Mouse (Mus musculus) granulocyte monocyte progenitor cell, adult 5-6 weeks (primary cell): Measurements from ENCODE around the gene Clk3. TPM values are rescaled to one million over a fixed set of nuclear protein-coding genes. Genes with fewer than 3 reads are reported as not detected.
"Not testable (repeated sequence)": the region's sequence is repeated elsewhere in the genome, so short reads cannot be mapped to it uniquely, and the experiment has no call there.

ENCODE experiments used
- ATAC-seq: replicated peaks from 2 replicates; pipeline ENCODE4 v1.8.0; 2016; ENCODE audit warnings: mild to moderate bottlenecking, moderate TSS enrichment, inconsistent platforms; ENCODE audit not compliant: poor library complexity, severe bottlenecking
- total RNA-seq, 2 experiments: library from RNA; stranded (forward) in 1 of 2; stranded (reverse) in 1 of 2; fragments of 200-712, 200-1000 nt in 1 of 2; fragments of >200 nt in 1 of 2; fragmentation: Nextera tagmentation in 1 of 2; gene quantifications; 2 replicates each; pipeline ENCODE4 v1.2.3; 2014 to 2017

The Clk3 gene
- total RNA-seq, 2 experiments from 2014 or later, result 36.8 to 48.0 TPM

DNA sequence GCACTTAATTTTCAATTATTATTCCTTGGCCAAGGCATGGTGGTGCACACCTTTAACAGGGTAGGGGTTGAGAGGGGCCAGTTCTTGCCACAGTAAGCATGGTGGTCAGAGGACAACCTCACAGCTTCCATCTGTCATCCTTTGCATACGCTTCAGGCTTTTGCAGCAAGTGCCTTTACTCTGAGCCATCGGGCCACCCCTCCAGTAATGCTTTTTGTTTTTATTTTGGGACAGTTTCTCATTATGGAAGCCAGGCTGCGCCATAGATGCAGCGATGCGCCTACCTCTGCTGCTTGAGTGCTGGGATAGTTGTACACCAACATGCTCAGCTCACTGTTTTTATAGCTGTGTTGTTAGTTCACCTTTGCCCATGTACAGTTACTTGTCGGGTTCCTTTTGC, 32.1 kb downstream of the Clk3 start:
- no peak for ATAC-seq

DNA sequence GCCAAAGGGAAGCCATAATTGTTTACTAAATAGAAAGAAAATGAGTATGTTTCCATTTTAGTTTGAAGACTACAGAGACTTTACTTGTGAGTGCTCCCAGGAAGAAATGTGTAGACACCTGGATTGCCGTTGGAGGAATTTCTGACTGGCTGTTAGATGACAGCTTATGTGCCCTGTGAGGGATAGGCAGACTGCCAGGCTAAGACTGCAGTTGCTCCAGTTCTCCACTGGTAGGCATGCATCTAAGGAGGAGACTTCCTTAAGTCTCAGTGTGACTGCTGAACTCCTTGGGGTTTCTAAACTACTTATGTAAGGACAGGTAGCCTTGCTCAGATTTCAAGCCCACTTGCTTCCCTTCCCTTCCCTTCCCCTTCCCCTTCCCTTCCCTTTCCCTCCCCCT, 37.3 kb downstream of the Clk3 start:
- ATAC-seq, result no peak

DNA sequence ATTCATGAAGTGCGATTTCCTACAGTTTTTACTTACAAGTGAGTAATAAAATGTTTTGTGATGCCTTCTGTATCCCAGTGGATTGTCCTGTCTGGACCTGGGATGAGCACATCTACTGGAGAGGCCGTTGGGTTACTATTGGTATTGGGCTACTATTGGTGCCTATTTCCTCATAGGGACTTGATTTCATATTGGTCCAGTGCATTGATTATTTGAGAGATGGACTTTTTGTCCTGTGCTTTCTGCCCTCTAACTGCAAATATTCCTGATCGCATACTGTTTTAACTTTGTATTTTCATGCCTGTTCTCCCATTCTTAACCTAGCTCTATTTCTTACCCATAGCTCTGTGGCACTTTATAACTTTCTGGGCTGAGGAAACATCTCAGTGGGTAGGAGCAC, 41.0 kb downstream of the Clk3 start:
- ATAC-seq, result no peak

DNA sequence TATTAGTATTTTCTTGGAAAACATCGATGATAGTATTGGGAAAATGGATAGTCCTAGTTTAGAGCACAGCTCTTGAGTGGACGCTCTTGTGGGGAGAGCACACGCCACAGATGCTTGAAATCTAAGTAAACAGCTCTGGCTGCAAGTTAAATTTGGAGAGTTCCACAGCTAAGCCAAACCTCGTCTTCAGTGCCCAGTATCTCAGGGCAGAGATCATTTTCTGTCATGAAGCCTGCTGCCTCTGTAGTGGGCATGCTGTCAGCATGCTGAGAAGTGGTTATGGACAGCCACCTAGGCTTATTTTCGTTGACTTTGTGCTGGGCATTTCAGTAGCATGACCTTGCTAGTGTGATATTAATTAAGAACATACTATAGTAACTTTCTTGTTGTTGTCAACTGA, 41.9 kb downstream of the Clk3 start:
- no peak for ATAC-seq

DNA sequence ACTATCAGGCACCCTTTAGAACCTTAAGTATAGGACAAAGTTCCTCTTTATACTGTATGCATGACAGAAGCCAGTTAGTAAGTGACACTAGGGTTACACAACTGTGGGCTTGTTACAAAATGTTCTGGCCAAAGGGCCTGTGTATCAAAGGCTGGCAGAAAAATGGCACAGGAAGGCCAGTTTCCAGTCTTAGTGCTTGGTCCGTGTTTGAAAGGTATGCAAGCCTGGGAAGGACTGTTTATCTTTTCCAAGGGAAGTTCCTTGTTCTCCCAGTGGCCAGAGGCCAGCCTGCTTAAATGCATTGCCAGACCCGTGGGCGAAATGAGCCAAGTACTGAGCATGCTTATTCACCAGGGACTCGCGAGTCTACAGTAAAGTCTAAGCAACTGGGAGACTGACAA, 42.3 kb downstream of the Clk3 start:
- peak; percentile 100 for ATAC-seq

DNA sequence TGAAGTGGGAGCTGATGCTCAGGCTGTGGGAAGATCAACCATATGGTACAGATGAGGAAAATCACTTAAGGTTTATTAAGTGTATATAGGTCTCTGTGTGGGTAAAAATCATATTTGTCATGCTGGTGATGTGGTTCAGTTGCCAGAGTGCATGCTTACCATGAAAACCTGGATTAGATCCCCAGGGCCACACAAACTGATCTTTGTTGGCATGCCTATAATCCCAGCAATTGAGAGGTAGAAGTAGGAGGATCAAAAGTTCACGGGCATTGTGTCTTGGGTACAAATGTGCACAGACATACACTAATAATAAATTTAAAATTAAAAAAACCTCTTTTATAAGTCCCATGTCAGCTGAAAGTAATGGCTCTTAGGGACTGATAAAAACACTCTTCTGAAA, 43.3 kb downstream of the Clk3 start:
- ATAC-seq, result no peak

DNA sequence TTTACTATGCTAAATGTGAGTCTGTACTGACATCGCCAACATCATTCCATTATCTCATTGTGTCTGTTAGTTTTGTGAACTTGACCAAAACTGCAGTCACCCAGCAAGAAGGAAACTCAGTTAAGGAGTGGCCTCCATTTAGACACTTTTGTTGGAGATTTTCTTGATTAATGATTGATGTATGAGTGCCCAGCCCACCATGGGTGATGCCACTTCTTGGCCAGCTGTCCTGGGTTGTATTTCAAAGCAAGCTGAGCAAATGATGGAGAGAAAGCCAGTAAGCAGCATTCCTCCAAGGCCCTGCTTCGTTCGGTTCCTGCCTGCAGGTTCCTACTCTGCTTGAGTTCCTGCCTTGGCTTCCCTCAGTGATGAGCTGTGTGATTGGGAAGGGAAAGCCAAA, 44.9 kb downstream of the Clk3 start:
- no peak for ATAC-seq

DNA sequence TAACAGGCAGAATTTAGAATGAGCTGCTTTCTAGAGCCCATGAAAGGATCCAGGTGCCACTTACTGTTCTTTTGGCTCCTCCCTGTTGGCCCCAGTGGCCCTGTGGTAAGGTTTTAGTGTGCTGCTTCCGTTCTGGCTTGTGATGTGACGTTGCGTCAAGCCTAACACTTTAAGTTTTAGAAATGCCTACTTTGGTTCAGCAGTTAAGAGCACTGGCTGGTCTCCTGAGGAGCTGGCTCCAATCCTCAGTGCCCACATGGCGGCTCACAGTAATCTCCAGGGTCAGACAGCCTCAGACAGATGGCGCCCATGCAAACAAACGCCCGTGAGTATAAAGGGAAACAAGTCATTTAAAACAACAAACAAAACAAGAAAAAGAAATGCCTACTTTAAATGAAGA, 47.3 kb downstream of the Clk3 start:
- peak; percentile 43; the same call in 1 of the 2 replicates for ATAC-seq

DNA sequence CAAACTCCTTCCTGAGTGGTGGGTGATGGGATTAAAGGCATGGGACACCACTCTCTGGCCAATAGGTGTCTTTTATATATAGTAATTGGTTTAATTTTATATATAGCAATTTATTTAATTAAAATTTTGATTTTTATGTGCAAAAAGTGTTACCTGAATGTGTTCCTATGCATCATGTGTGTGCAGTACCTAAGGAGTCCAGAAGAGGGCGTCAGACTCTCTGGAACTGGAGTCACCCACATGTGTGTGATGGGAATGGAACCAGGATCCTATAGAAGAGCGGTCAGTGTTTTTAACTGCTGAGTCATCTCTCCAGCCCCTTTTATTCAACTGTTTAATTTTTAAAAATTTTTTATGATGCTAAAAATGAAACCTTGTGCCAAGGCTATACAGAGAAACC, 53.5 kb downstream of the Clk3 start:
- no peak for ATAC-seq

DNA sequence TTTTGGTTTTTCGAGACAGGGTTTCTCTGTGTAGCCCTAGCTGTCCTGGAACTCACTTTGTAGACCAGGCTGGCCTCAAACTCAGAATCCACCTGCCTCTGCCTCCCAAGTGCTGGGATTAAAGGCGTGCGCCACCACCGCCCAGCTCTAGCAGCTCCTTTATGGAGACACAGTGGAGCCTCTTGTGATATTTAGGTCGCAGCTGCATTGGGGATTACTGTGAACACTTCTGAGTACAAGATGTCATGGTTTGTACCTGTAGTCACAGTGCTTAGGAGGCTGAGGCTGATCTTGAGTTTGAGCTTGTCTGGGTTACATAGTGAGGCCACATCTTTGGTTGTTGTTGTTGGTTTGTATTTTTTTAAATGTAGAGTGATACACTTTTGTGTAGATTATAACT, 55.4 kb downstream of the Clk3 start:
- ATAC-seq, result not testable (repeated sequence)

DNA sequence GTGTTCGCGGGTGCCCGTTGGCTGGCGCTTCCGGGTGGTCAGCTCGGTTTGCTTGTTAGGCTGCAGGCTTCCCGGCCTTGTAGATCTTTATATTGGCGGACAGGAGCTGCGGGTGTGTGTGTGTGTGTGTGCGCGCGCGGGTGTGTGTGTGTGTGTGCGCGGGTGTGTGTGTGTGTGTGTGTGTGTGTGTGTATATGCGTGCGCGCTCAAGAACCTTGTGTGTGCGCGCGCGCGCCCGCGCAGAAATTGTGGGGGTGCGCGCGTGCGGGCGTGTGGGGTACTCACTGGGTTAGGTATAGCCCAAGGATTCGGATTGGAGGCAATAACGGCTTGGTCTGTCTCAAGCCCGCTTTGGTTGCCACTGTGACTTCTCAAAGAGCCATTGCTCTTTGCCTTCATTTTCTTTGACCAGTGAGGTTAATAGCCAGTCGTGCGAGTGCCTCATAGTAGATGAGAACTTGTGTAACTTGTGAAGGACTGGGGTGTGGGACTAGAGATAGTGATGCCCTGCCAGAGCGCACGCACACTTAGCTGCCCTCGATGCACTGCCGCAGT, 56.9 kb downstream of the Clk3 start:
- ATAC-seq, result peak; percentile 57; the same call in 1 of the 2 replicates

DNA sequence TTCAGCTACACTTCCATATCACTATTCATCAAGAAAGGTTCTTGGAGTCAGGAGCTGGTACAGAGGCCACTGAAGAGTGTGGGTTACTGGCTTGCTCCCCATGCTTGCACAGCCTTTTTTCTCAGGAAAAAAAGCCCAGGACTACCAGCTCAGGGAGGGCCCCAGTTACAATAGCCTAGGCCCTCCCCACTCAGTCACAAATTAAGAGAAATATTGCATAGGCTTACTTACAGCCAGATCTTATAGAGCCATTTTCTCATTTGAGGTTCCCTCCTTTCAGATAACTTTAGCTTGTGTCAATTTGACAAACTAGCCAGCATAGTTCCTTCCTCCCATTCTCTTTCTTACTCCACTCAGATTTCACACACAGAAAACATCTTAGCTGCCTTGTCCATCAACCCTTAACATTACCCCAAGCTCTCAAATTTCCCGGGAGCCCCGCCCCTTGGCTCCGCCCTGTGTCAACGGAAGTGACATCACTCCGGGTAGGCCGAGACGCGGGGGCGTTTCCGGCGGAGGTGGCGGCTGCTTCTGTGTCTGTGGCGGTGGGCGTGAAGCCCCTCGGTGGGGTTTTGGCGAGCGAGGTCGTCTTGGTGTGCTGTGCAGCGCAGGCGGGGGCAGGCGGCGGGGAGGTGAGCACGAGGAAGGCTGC, 57.5 kb downstream of the Clk3 start, which contains the start of gene Edc3:
Gene Edc3 (plus strand): TSS at position 473 of the 652 bp plus-strand sequence.
- peak; percentile 96 for ATAC-seq

DNA sequence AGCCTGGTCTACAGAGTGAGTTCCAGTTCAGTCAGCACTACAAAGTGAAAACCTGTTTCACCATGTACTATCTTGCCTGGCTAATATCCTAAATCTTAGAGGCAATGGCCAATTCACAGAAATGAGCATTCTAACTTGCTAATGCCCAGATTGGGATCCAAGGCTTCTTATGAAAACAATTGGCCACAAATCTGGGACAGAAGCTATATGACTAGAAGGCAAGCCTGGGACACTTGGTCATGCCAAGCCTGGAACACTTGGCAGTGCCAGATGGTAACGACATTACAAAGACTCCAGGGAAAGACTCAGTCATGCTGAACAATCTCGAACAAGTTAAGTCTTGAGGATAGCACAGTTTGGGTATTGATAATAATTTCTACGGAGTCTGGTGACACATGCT, 59.2 kb downstream of the Clk3 start:
- no peak for ATAC-seq

Other genes with a start within 250 kb of the Clk3 start
- 540 and 741 TPM in 2 replicates for gene Cox5a, start 244.6 kb downstream of the Clk3 start, total RNA-seq (2014; fragmentation: Nextera tagmentation)
- gene Cox5a, start 244.6 kb downstream of the Clk3 start, total RNA-seq (2017), result 121 and 142 TPM in 2 replicates
- 7.3 and 7.5 TPM in 2 replicates for gene Fam219b, start 228.3 kb downstream of the Clk3 start, total RNA-seq (2014; fragmentation: Nextera tagmentation)
- 11.4 and 12.6 TPM in 2 replicates for gene Fam219b, start 228.3 kb downstream of the Clk3 start, total RNA-seq (2017)
- 10.8 and 23.1 TPM in 2 replicates for gene Mpi, start 213.1 kb downstream of the Clk3 start, total RNA-seq (2014; fragmentation: Nextera tagmentation)
- 13.9 and 17.8 TPM in 2 replicates for gene Mpi, start 213.1 kb downstream of the Clk3 start, total RNA-seq (2017)
- 66.9 and 68.5 TPM in 2 replicates for gene Scamp2, start 204.9 kb downstream of the Clk3 start, total RNA-seq (2014; fragmentation: Nextera tagmentation)
- 26.8 and 38.2 TPM in 2 replicates for gene Scamp2, start 204.9 kb downstream of the Clk3 start, total RNA-seq (2017)
- 9.9 and 12.9 TPM in 2 replicates for gene Ulk3, start 176.4 kb downstream of the Clk3 start, total RNA-seq (2014; fragmentation: Nextera tagmentation)
- gene Ulk3, start 176.4 kb downstream of the Clk3 start, total RNA-seq (2017), result 3.1 and 6.0 TPM in 2 replicates
- not detected in 2 replicates for gene Cplx3, start 159.6 kb downstream of the Clk3 start, total RNA-seq (2014; fragmentation: Nextera tagmentation)
- not detected in 2 replicates for gene Cplx3, start 159.6 kb downstream of the Clk3 start, total RNA-seq (2017)
- gene Lman1l, start 145.1 kb downstream of the Clk3 start, total RNA-seq (2014; fragmentation: Nextera tagmentation), result not detected in 2 replicates
- not detected in 2 replicates for gene Lman1l, start 145.1 kb downstream of the Clk3 start, total RNA-seq (2017)
- gene Csk, start 112.2 kb downstream of the Clk3 start, total RNA-seq (2014; fragmentation: Nextera tagmentation), result 86.9 and 92.3 TPM in 2 replicates
- 83.8 and 113 TPM in 2 replicates for gene Csk, start 112.2 kb downstream of the Clk3 start, total RNA-seq (2017)
- gene Cyp1a2, start 82.2 kb downstream of the Clk3 start, total RNA-seq (2014; fragmentation: Nextera tagmentation), result not detected in 2 replicates
- gene Cyp1a2, start 82.2 kb downstream of the Clk3 start, total RNA-seq (2017), result not detected in 2 replicates
- not detected in 2 replicates for gene Cyp1a1, start 77.9 kb downstream of the Clk3 start, total RNA-seq (2014; fragmentation: Nextera tagmentation)
- gene Cyp1a1, start 77.9 kb downstream of the Clk3 start, total RNA-seq (2017), result not detected in 2 replicates
- gene Edc3, start 57.3 kb downstream of the Clk3 start, total RNA-seq (2014; fragmentation: Nextera tagmentation), result 14.6 and 20.3 TPM in 2 replicates
- 3.5 and 4.3 TPM in 2 replicates for gene Edc3, start 57.3 kb downstream of the Clk3 start, total RNA-seq (2017)
- gene Arid3b, start 70.9 kb upstream of the Clk3 start, total RNA-seq (2014; fragmentation: Nextera tagmentation), result 2.0 and 3.6 TPM in 2 replicates
- gene Arid3b, start 70.9 kb upstream of the Clk3 start, total RNA-seq (2017), result 0.99 and 1.3 TPM in 2 replicates
- 84.9 and 113 TPM in 2 replicates for gene Ubl7, start 145.1 kb upstream of the Clk3 start, total RNA-seq (2014; fragmentation: Nextera tagmentation)
- 11.7 and 19.3 TPM in 2 replicates for gene Ubl7, start 145.1 kb upstream of the Clk3 start, total RNA-seq (2017)
- 0.51 TPM in 1 of 2 replicates, not detected in the other for gene Sema7a, start 174.3 kb upstream of the Clk3 start, total RNA-seq (2014; fragmentation: Nextera tagmentation)
- 0.26 TPM in 1 of 2 replicates, not detected in the other for gene Sema7a, start 174.3 kb upstream of the Clk3 start, total RNA-seq (2017)
- 0.58 and 7.0 TPM in 2 replicates for gene Cyp11a1, start 240.6 kb upstream of the Clk3 start, total RNA-seq (2014; fragmentation: Nextera tagmentation)
- 0.52 and 1.2 TPM in 2 replicates for gene Cyp11a1, start 240.6 kb upstream of the Clk3 start, total RNA-seq (2017)